Mouse (Mus musculus) lung, postnatal 0 days (tissue): ENCODE data around the gene Lcn12.

ENCODE experiments used
- CTCF ChIP-seq: IDR thresholded peaks from 2 replicates; pipeline ENCODE4 v1.5.1; 2016; ENCODE audit warnings: antibody characterized with exemption, mild to moderate bottlenecking
- EP300 ChIP-seq: IDR thresholded peaks from 2 replicates; pipeline ENCODE4 v1.6.1; 2016; ENCODE audit warnings: antibody characterized with exemption, mild to moderate bottlenecking, control low read depth

DNA sequence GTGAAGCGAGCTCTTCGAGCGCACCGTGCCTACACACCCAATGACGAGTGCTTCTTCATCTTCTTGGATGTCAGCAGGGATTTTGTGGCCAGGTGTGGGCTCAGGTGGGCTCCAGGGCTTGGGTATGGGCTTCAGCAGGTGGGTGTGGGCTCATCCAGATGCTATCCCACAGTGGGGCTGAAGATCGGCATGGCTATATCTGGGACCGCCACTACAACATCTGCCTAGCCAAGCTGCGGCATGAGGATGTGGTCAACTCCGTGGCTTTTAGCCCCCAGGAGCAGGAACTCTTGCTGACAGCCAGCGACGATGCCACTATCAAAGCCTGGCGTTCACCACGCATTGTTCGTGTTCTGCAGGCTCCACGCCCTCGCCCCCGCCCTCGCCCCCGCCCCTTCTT, 10.8 kb upstream of the Lcn12 start:
- TF ChIP-seq CTCF, result no peak
- TF ChIP-seq EP300, result no peak
